Mouse (Mus musculus) neutrophil, adult 65 days (primary cell): ENCODE results near the gene Odf3b. TPM values are rescaled to one million over a fixed set of nuclear protein-coding genes. Genes with fewer than 3 reads are reported as not detected.

ENCODE experiments used
- total RNA-seq: library from RNA; stranded (reverse); gene quantifications from 2 replicates; pipeline ENCODE4 v1.2.4, GENCODE M21; 2023

Odf3b gene
- total RNA-seq: not detected in 2 replicates

GRCm38 (mm10) chr15:89378831-89379401, at the start of gene Odf3b:
Gene Odf3b, minus strand, starts transcription at chr15:89379282.

GRCm38 (mm10) chr15:89425711-89426121, 46.6 kb upstream of the Odf3b start, which contains the start of gene Cpt1b:
Gene Cpt1b, minus strand, starts transcription at chr15:89425863.

GRCm38 (mm10) chr15:89410118-89410517, 31.0 kb upstream of the Odf3b start, which contains the start of gene Syce3:
Gene Syce3, minus strand, starts transcription at chr15:89410503.

GRCm38 (mm10) chr15:89384617-89385016, 5.5 kb upstream of the Odf3b start, which contains the start of gene Klhdc7b:
Gene Klhdc7b, plus strand, starts transcription at chr15:89384917.

GRCm38 (mm10) chr15:89376957-89377356, 2.1 kb downstream of the Odf3b start, which contains the start of gene Tymp:
Gene Tymp, minus strand, starts transcription at chr15:89377039.

GRCm38 (mm10) chr15:89373762-89374248, 5.3 kb downstream of the Odf3b start, which contains the start of gene Sco2:
Gene Sco2, minus strand, starts transcription at chr15:89373846.

GRCm38 (mm10) chr15:89355241-89356187, 23.6 kb downstream of the Odf3b start, which contains the start of the genes Lmf2 and Ncaph2:
Gene Lmf2, minus strand, starts transcription at chr15:89355659.
Gene Ncaph2, plus strand, starts transcription at chr15:89355719.

GRCm38 (mm10) chr15:89334271-89334670, 44.8 kb downstream of the Odf3b start, which contains the start of gene Miox:
Gene Miox, plus strand, starts transcription at chr15:89334398.

Other genes with a start within 250 kb of the Odf3b start
- gene Mapk12, start 238.6 kb downstream of the Odf3b start, total RNA-seq: 0.95 TPM in 1 of 2 replicates, not detected in the other
- 0.32 TPM in 1 of 2 replicates, not detected in the other for gene Mapk11, start 229.7 kb downstream of the Odf3b start, total RNA-seq
- 47.8 and 51.8 TPM in 2 replicates for gene Plxnb2, start 198.5 kb downstream of the Odf3b start, total RNA-seq
- 1.6 and 2.4 TPM in 2 replicates for gene Dennd6b, start 182.8 kb downstream of the Odf3b start, total RNA-seq
- 23.7 and 23.8 TPM in 2 replicates for gene Ppp6r2, start 167.7 kb downstream of the Odf3b start, total RNA-seq
- 106 and 168 TPM in 2 replicates for gene Sbf1, start 64.0 kb downstream of the Odf3b start, total RNA-seq
- not detected in 2 replicates for gene Adm2, start 56.6 kb downstream of the Odf3b start, total RNA-seq
- gene Miox, start 44.9 kb downstream of the Odf3b start, total RNA-seq: not detected in 2 replicates
- gene Lmf2, start 23.6 kb downstream of the Odf3b start, total RNA-seq: 25.7 and 31.6 TPM in 2 replicates
- 72.6 and 116 TPM in 2 replicates for gene Ncaph2, start 23.6 kb downstream of the Odf3b start, total RNA-seq
- 5.7 TPM in 2 replicates for gene Sco2, start 5.4 kb downstream of the Odf3b start, total RNA-seq
- 0.25 TPM in 1 of 2 replicates, not detected in the other for gene Tymp, start 2.2 kb downstream of the Odf3b start, total RNA-seq
- not detected in 2 replicates for gene Klhdc7b, start 5.6 kb upstream of the Odf3b start, total RNA-seq
- not detected in 2 replicates for gene Syce3, start 31.2 kb upstream of the Odf3b start, total RNA-seq
- 2.4 and 4.4 TPM in 2 replicates for gene Cpt1b, start 46.6 kb upstream of the Odf3b start, total RNA-seq
- gene C730034F03Rik, start 50.3 kb upstream of the Odf3b start, total RNA-seq: 3.8 and 5.0 TPM in 2 replicates
- gene Gm44502, start 50.4 kb upstream of the Odf3b start, total RNA-seq: 0.51 and 1.1 TPM in 2 replicates
- 154 and 204 TPM in 2 replicates for gene Chkb, start 50.6 kb upstream of the Odf3b start, total RNA-seq
- not detected in 2 replicates for gene Mapk8ip2, start 74.6 kb upstream of the Odf3b start, total RNA-seq
- 10.9 and 11.9 TPM in 2 replicates for gene Arsa, start 98.1 kb upstream of the Odf3b start, total RNA-seq
- 0.23 and 0.69 TPM in 2 replicates for gene Shank3, start 120.3 kb upstream of the Odf3b start, total RNA-seq
- gene Acr, start 189.0 kb upstream of the Odf3b start, total RNA-seq: not detected in 2 replicates
- gene Rabl2, start 212.6 kb upstream of the Odf3b start, total RNA-seq: 1.2 and 1.3 TPM in 2 replicates